Comparison of ENCODE assay signal across 8 mouse cellular contexts in the genomic region with DNA sequence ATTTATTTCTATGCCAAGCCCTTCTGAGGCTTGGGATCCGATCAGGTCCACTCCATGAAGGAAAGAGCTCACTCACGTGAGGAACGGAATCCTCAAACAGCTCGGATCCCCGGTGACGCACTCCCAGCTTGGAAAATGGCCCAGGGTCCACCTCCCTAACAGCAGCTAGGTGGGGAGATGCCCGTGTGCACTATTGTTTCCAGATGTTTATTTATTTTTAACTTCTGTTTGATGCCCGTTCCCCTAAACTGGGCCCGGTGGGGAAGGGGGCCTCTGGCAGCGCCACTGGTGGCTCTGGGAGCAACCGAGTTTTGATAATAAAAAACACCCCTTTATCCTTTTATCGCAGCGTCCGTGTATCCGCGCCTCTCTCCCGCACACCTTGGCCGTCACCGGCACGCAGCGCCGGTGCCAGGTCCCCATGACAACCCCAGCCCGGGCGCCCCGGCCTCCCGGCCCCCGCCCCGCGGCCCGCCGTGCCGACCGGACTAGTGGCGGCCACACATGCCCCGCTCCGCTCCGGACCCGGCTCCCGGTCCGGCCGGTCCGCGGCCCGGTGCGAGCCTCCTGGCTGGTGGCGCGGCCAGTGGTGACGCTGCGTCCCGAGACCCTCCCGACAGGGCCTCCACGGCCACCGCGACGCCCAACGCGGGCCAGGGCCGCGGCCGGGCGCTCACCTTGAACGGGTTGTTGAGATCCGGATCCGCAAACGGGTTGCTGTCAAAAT. TPM values are rescaled to one million over a fixed set of nuclear protein-coding genes. Genes with fewer than 3 reads are reported as not detected.
DNase-seq lines count a peak whose midpoint lies in the region; ATAC-seq and TF ChIP-seq lines count a peak whose summit lies in the region.

No protein-coding gene starts in this region.

- TF ChIP-seq EP300 in ES-Bruce4 (IDR thresholded peaks at IDR 0.05; ENCODE audit: insufficient read depth, low read depth, low read length), result no peak
- no peak for TF ChIP-seq EP300 in lung, postnatal 0 days (IDR thresholded peaks at IDR 0.05)

- TF ChIP-seq CTCF in ES-Bruce4 (IDR thresholded peaks at IDR 0.05; ENCODE audit: low read depth, low read length), result no peak
- no peak for TF ChIP-seq CTCF in lung, postnatal 0 days (IDR thresholded peaks at IDR 0.05)

- no peaks in the 10 kb centered on the region for H3K4me1 ChIP-seq in ES-Bruce4 (ENCODE audit: control insufficient read depth, insufficient read depth, low read length)
- H3K4me1 ChIP-seq in embryonic facial prominence, embryonic 13.5 days, result peaks cover 12% of the 10 kb centered on the region
- H3K4me1 ChIP-seq in heart, embryonic 15.5 days (replicated peaks), result peaks cover 7% of the 10 kb centered on the region; the same call in 1 of the 2 replicates
- 0 out of 2 replicates have a peak, but pooled peaks cover 6% of the 10 kb centered on the region for H3K4me1 ChIP-seq in lung, postnatal 0 days (ENCODE audit: insufficient read depth, low read depth, low read length)

- no peak for TF ChIP-seq POLR2A in ES-Bruce4 (IDR thresholded peaks at IDR 0.05; ENCODE audit: insufficient read depth, low read length)

- H3K27me3 ChIP-seq in ES-Bruce4 (ENCODE audit: control insufficient read depth, insufficient read depth, low read length, poor library complexity, severe bottlenecking), result no peaks in the 10 kb centered on the region
- no peaks in the 10 kb centered on the region for H3K27me3 ChIP-seq in embryonic facial prominence, embryonic 13.5 days
- no peaks in the 10 kb centered on the region for H3K27me3 ChIP-seq in heart, embryonic 15.5 days
- H3K27me3 ChIP-seq in lung, postnatal 0 days (replicated peaks; ENCODE audit: insufficient read depth, low read length), result no peaks in the 10 kb centered on the region

- peak overlapping the region; percentile 86 for H3K4me3 ChIP-seq in ES-Bruce4 (ENCODE audit: low read depth, low read length)
- peak overlapping the region; percentile 97 for H3K4me3 ChIP-seq in embryonic facial prominence, embryonic 13.5 days
- peak overlapping the region; percentile 96 for H3K4me3 ChIP-seq in heart, embryonic 15.5 days
- peak overlapping the region; percentile 95 for H3K4me3 ChIP-seq in lung, postnatal 0 days (ENCODE audit: low read depth, low read length)

- peak overlapping the region; percentile 81 for H3K9ac ChIP-seq in ES-Bruce4 (ENCODE audit: low read depth, poor library complexity, severe bottlenecking)
- H3K9ac ChIP-seq in embryonic facial prominence, embryonic 13.5 days, result peak overlapping the region; percentile 92
- peak overlapping the region; percentile 95 for H3K9ac ChIP-seq in heart, embryonic 15.5 days
- H3K9ac ChIP-seq in lung, postnatal 0 days (replicated peaks; ENCODE audit: low read depth), result peak overlapping the region; percentile 90

- DNase-seq in adrenal gland, postnatal 10 days, result peak; percentile 69
- peak; percentile 57 for DNase-seq in kidney, postnatal 14 days
- DNase-seq in lung, postnatal 0 days (ENCODE audit: low spot score), result peak; percentile 75
- DNase-seq in retina, postnatal 7 days (ENCODE audit: low read depth, low spot score), result peak; percentile 8

- H3K9me3 ChIP-seq in ES-Bruce4 (replicated peaks; ENCODE audit: control insufficient read depth, insufficient read depth, low read length, poor library complexity, severe bottlenecking), result no peaks in the 10 kb centered on the region
- H3K9me3 ChIP-seq in embryonic facial prominence, embryonic 13.5 days, result no peaks in the 10 kb centered on the region
- H3K9me3 ChIP-seq in heart, embryonic 15.5 days (replicated peaks), result no peaks in the 10 kb centered on the region
- no peaks in the 10 kb centered on the region for H3K9me3 ChIP-seq in lung, postnatal 0 days (ENCODE audit: low read length)

- under 1% methylated on average over 64 of the region's 65 CpGs for WGBS in embryonic facial prominence, embryonic 13.5 days
- WGBS in heart, embryonic 15.5 days, result under 1% methylated on average over 64 of the region's 65 CpGs
- under 1% methylated on average over 63 of the region's 65 CpGs for WGBS in lung, postnatal 0 days

- H3K4me2 ChIP-seq in embryonic facial prominence, embryonic 13.5 days, result peak overlapping the region; percentile 69
- peak overlapping the region; percentile 74 for H3K4me2 ChIP-seq in heart, embryonic 15.5 days
- H3K4me2 ChIP-seq in lung, postnatal 0 days (replicated peaks; ENCODE audit: low read depth, low read length), result peak overlapping the region; percentile 83

- no peaks in the 10 kb centered on the region for H3K36me3 ChIP-seq in ES-Bruce4 (ENCODE audit: control insufficient read depth, insufficient read depth, low read length, poor library complexity, severe bottlenecking)
- no peaks in the 10 kb centered on the region for H3K36me3 ChIP-seq in embryonic facial prominence, embryonic 13.5 days
- no peaks in the 10 kb centered on the region for H3K36me3 ChIP-seq in heart, embryonic 15.5 days
- no peaks in the 10 kb centered on the region for H3K36me3 ChIP-seq in lung, postnatal 0 days (ENCODE audit: insufficient read depth, low read length)

- no peak overlapping the region for H3K27ac ChIP-seq in ES-Bruce4 (ENCODE audit: insufficient read depth, low read length)
- H3K27ac ChIP-seq in embryonic facial prominence, embryonic 13.5 days, result peak overlapping the region; percentile 82
- H3K27ac ChIP-seq in heart, embryonic 15.5 days, result peak overlapping the region; percentile 80
- H3K27ac ChIP-seq in lung, postnatal 0 days (ENCODE audit: low read length), result peak overlapping the region; percentile 88

- peak; percentile 63 for ATAC-seq in embryonic facial prominence, embryonic 13.5 days (ENCODE audit: insufficient number of reproducible peaks, insufficient read depth, low FRiP score, low TSS enrichment, low read depth)
- ATAC-seq in heart, embryonic 15.5 days (replicated peaks; ENCODE audit: insufficient number of reproducible peaks, insufficient read depth, low FRiP score, low read depth), result no peak; the same call in 1 of the 2 replicates
- ATAC-seq in lung, postnatal 0 days, result peak; percentile 58
- ATAC-seq in inflammation-experienced regulatory T-cells, adult 6 months, result no peak

RNA-seq across cellular contexts. Expression of a gene that starts 1.0 kb away (rescaled TPM):
- 43.5 and 47.7 TPM in 2 replicates for polyA plus RNA-seq in ES-Bruce4 (2011; ENCODE audit: insufficient read depth, insufficient read length, low read depth, missing spikeins)
- 10 to 100 TPM; 39.2 to 45.3 TPM for total RNA-seq in adrenal gland, postnatal 10 days (2021)
- 32.5 and 39.7 TPM in 2 replicates for polyA plus RNA-seq in embryonic facial prominence, embryonic 13.5 days (2015; fragmentation: Nextera tagmentation; extraction: Ambion mirVana)
- polyA plus RNA-seq in heart, embryonic 15.5 days (2015; fragmentation: Nextera tagmentation; extraction: Ambion mirVana), result 20.8 and 23.0 TPM in 2 replicates
- polyA plus RNA-seq in lung, postnatal 0 days (2015; fragmentation: Nextera tagmentation; extraction: Ambion mirVana), result 26.9 and 32.9 TPM in 2 replicates
- 1 to 10 TPM; 1.1 to 2.8 (median 2.7) TPM for polyA plus RNA-seq in inflammation-experienced regulatory T-cells, adult 6 months (2017; shearing (Covaris generic))

Comparison
In these comparisons a context has a peak if more than half of its experiments do, and no peak if none do; other contexts are left out.
1. DNase-seq: peak in every context shown above with its lines; median percentile 75 in lung, postnatal 0 days; 69 in adrenal gland, postnatal 10 days; 57 in kidney, postnatal 14 days; 8 in retina, postnatal 7 days.
2. ATAC-seq: peak in embryonic facial prominence, embryonic 13.5 days (single experiment) and lung, postnatal 0 days (single experiment); none in heart, embryonic 15.5 days (single experiment) and inflammation-experienced regulatory T-cells, adult 6 months (single experiment).
3. Peak in every context shown above with its lines, with median percentiles within 50 percentile points of each other: H3K4me3 ChIP-seq, H3K9ac ChIP-seq and H3K4me2 ChIP-seq.